Mouse (Mus musculus) adrenal gland, postnatal 36 days (tissue): ENCODE data around the gene Adamts9. TPM values are rescaled to one million over a fixed set of nuclear protein-coding genes. Genes with fewer than 3 reads are reported as not detected.

Source experiments
- DNase-seq, 2 experiments: peaks; one replicate each; pipeline ENCODE4 v3.0.0; 2021; ENCODE audit warnings: mixed read lengths in 1 of 2
- long read RNA-seq, 2 experiments: library from polyadenylated mRNA; stranded (forward); transcript quantifications; one replicate each; pipeline ENCODE4 v2.0.0; 2021; ENCODE audit warnings: borderline sequencing depth in 2 of 2
- total RNA-seq, 2 experiments: library from RNA; stranded (reverse); gene quantifications; 2 replicates each; pipeline ENCODE4 v1.2.3; 2021

The Adamts9 gene
- total RNA-seq = 10 to 100 TPM; 25.7 to 60.8 TPM
- long read RNA-seq, experiment 1, full-length matches to known transcripts = 1 of 2 reads
- long read RNA-seq, experiment 1, partial matches to known transcripts = 0 of 2 reads
- long read RNA-seq, experiment 1, other reads (novel, unspliced or antisense) = 1 of 2 reads
- long read RNA-seq, experiment 2 = 0 reads

GRCm38 (mm10) chr6:92943057-92943781 is at the start of gene Adamts9:
Gene Adamts9 (minus strand): TSS chr6:92943492.
- DNase-seq = peak; percentile 93 to 94

- no peak for DNase-seq
Measured at GRCm38 (mm10) chr6:92991616-92992015, 48.3 kb upstream of the Adamts9 start.

DNA sequence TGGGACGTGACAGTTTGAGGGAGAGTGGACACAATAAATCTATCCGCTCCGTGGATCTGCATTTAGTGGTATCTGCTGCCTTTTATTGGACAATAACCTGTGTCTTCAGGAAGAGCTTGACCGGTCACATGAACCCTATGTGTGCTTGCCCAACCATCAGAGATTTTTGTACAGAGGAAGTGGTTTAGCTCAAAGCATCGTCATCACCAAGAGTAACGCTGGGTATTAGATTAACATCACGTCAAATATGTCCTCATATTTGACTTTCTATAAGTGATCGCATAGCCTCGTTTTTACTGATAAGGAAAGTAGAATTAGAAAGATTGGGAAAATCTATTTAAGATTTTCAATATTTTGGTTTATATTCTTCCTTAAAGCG is 45.3 kb upstream of the Adamts9 start:
- no peak for DNase-seq

GRCm38 (mm10) chr6:92987846-92988619 is 44.7 kb upstream of the Adamts9 start:
- DNase-seq = peak; percentile 15 to 22

GRCm38 (mm10) chr6:92987366-92987765 is 44.1 kb upstream of the Adamts9 start:
- no peak for DNase-seq

GRCm38 (mm10) chr6:92983421-92983820 is 40.1 kb upstream of the Adamts9 start:
- DNase-seq = peak; percentile 74 to 80

- no peak for DNase-seq
Measured at GRCm38 (mm10) chr6:92981451-92982186, 38.3 kb upstream of the Adamts9 start.

DNA sequence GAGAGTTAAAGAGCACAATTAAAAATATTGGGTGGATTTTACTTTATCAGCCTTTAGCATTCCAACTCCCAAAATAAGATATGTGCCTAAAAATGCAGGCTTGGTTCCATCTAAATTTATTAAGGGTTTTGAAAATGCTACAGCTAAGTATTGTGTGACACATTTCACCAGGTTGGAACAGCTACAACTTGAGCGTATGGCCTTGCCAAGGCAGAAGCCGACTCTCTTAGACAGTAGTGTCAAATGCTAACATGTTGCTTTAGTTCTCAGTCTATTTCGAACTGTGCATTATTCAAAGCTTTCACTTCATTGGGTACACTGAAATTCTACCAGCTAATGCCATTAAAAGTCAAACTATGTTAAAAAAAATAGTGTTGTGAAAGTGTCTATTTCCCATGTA is 30.0 kb upstream of the Adamts9 start:
- DNase-seq = no peak

GRCm38 (mm10) chr6:92968718-92969117 is 25.4 kb upstream of the Adamts9 start:
- DNase-seq = no peak

GRCm38 (mm10) chr6:92968216-92968615 is 24.9 kb upstream of the Adamts9 start:
- DNase-seq = peak in 1 of 2 experiments; percentile 23

GRCm38 (mm10) chr6:92962966-92963365 is 19.7 kb upstream of the Adamts9 start:
- no peak for DNase-seq

DNA sequence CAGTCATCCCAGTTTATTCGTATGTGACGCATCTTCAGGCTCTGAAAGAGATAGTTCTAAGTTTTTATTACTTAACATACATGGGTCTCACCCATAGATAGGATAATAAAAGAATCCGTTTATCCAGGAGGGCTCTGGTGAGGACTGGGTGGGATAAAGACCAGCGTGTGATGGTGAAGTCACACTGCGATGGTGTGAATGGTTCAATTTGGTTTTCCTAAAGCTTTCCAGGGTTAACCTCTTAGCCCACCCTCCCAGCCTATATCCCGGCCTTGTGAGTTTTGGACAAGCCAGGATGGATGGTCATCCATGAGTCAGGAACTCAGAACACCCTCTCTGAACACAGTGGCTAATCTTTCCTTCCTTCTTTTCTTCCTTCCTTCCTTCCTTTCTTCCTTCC is 17.7 kb upstream of the Adamts9 start:
- DNase-seq = no peak

- no peak for DNase-seq
Measured at GRCm38 (mm10) chr6:92959416-92959815, 16.1 kb upstream of the Adamts9 start.

GRCm38 (mm10) chr6:92947337-92948042 is 4.2 kb upstream of the Adamts9 start:
- no peak for DNase-seq

- DNase-seq = peak in 1 of 2 experiments; percentile 14
Measured at GRCm38 (mm10) chr6:92944711-92945110, 1.4 kb upstream of the Adamts9 start.

GRCm38 (mm10) chr6:92944048-92944685 is 875 bp upstream of the Adamts9 start:
- peak; percentile 7 to 23 for DNase-seq

DNA sequence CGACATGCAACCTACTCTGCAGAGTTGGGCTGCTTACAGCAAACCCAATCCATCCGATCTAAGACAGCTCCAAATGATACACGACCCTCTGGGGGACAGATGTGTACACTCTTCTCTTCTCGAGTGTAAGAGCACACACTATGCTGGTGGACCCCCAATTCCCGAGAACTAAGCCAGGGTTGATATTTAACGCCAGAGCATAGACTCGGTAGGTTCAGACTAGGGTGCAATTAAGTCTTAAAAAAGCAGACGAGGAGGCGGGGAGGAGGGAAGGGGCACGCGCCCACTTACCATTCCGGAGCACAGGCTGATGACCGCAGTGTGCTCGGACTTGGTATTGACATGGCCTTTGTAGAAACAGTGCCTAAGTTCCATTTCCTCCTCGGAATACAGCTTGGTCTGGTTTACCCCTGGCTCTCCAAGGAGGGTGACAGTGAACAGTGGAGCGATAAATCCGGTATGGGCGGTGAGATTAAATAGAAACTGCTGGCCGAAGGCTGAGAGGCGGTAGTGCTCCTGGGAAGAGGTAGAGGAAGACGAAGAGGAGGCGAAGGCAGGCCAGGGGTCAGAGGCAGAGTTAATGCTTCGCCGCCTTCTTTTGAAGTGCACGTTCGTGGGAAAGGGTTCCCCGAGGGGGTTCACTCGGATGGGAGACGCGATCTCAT is 1.4 kb downstream of the Adamts9 start:
- DNase-seq = peak; percentile 24 to 33

DNA sequence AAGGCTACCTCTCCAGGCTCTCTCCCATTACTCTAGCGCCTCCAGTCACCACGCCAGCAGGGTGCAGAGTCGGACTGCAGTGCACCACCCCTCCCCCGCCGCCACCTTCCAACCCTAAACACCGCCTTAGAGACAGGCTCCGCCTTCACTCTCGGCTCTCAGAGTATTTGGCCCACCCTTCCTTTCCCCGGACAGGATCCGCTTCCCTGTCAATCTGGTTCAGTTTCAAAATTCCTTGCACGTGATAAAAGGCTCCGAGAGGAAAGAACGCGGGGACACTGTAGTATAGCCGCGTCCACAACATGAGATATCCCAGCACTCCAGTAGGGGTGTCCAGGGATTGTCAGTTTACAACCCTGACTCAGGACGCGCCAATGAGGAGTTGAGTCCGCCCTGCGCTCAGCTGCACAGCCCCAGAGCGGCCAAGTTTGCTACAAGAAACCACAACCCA is 2.0 kb downstream of the Adamts9 start:
- DNase-seq = peak; percentile 94 to 96

DNA sequence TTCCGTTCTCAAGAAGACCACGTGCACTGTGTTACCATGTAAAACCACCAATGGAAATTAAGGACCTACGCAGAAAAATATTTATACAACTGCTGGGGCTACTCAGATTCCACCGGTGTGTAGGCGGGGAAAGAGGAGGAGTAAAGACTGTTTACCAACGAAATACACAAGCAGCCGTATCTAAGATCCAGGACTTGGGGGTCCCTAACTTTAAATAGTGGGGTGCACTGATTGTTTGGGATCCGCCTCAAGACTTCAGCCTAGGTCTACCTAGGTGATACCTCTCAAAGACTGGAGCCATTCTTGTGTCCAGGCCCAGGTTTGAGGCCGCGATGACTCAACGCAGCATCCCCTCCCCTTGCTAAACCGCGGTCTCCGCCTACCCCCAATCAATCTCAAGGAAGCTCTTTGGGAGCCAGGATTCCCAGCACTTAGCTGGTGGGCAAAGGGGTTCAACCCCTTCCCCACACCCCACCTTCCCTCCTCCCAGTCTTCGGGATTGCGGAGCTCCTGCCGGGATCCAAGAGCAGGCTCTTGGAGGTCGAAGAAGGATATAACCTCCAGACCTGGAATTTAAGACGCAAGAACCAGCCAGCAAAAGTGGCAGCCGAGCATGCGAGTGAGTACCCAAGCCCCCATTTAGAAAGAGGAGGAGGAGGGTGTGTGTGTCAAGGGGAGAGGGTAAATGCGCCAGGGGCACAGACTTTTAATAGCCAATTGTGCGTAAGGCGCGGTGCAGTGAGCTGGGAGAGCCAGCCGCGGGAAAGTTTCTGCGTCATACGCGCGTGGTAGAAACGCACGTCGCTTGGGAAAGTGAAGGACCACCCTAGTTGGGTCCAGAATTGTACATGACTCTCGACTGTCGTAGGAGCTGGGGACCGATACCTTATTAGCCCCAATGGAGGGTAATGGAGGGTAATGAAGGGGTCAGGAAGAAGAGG is 2.8 kb downstream of the Adamts9 start:
- peak; percentile 68 to 70 for DNase-seq
